Mouse (Mus musculus) bone marrow, adult 2 months (tissue): ENCODE data around the gene Slc13a5.

Experiments used
- CTCF ChIP-seq: fragments of 200-500 bp; IDR thresholded peaks from 2 replicates; pipeline ENCODE4 v1.5.1; 2011; ENCODE audit warnings: low read length, control low read depth; ENCODE audit not compliant: control insufficient read depth, insufficient read depth
- POLR2A ChIP-seq: fragments of 200-500 bp; IDR thresholded peaks from 2 replicates; pipeline ENCODE4 v1.6.1; 2011; ENCODE audit warnings: low read depth, mild to moderate bottlenecking, control low read depth, low read length, borderline replicate concordance; ENCODE audit not compliant: control insufficient read depth

- TF ChIP-seq CTCF: no peak
- no peak for TF ChIP-seq POLR2A
Observed at GRCm38 (mm10) chr11:72286651-72287050, 19.6 kb upstream of the Slc13a5 start.
